Mouse (Mus musculus): ENCODE data around the gene Cox8a.

DNA sequence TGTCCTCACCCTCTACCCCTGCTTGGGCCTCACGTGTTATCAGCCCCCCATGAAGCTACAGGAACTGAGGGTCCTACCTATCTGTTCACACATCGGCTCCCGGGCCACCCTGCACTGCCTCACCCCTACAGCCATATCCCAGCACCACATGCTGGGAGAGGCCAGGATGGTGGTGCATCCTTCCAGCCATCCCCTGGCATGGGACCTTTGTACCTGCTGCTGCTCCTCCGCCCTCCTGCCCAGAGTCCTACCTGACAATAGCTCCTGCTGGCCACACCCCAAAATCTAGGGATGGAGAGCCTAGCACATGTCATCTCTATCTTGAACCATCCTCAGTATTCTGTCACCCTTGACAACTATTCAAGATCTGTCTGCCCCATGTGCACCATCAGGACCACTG, 28.4 kb downstream of the Cox8a start:
- TF ChIP-seq CTCF (IDR thresholded peaks at IDR 0.05; ENCODE audit: extremely low read depth, insufficient read depth, low read length), result no peak
- no peak for TF ChIP-seq POLR2A (IDR thresholded peaks at IDR 0.05; ENCODE audit: extremely low read depth, insufficient read depth, low read length)
